In the genomic region with DNA sequence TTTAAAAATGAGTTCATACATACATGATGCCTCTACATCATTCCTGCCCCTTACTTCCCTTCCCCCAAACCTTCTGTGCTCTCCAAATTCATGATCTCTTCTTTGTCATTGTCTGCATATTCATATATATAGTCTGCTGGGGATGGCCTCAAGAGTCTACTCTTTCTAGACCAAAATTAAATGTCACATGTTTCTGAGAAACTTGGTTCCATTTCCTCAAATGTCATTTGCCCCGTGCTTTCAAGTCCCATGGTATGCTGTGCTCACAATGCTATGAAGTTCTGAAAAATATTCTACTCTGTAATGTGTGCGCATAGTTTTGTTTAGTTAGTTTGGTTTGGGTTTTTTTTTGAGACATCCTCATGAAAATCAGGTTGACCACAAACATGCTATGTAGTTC, we compare ENCODE assay signal across 25 mouse cellular contexts.
DNase-seq lines count a peak whose midpoint lies in the region; ATAC-seq and TF ChIP-seq lines count a peak whose summit lies in the region.
"Had no signal": no experiment of that assay in that cellular context is flagged by ENCODE, and none has a peak within 500 bp of the region (broad histone marks: within the 10 kb centered on the region; RNA-seq: fewer than 3 reads in every experiment).

No protein-coding gene starts in this region.

- ATAC-seq in inflammation-experienced regulatory T-cells, adult 6 months = peak; percentile 2
- ATAC-seq: forebrain, embryonic 13.5 days; forebrain, postnatal 0 days had no signal

- H3K9me3 ChIP-seq in CH12.LX (replicated peaks; ENCODE audit: low read length) = no peaks in the 10 kb centered on the region
- H3K9me3 ChIP-seq: embryonic facial prominence, embryonic 13.5 days; embryonic facial prominence, embryonic 15.5 days; forebrain, embryonic 13.5 days; forebrain, embryonic 15.5 days had no signal

- peak overlapping the region; percentile 10; the same call in 1 of the 2 replicates for H3K4me2 ChIP-seq in CH12.LX (ENCODE audit: insufficient read depth, low read depth, poor library complexity, severe bottlenecking)
- H3K4me2 ChIP-seq: embryonic facial prominence, embryonic 13.5 days; embryonic facial prominence, embryonic 15.5 days; forebrain, embryonic 13.5 days; forebrain, embryonic 15.5 days had no signal

- intact Hi-C loops in left cerebral cortex, postnatal 25 days (cut with DNase I) = no loop called here
- intact Hi-C loops in heart, postnatal 10 days (cut with DNase I) = no loop called here

- TF ChIP-seq CTCF in CH12.LX (conservative IDR thresholded peaks at IDR 0.05 in 1 of 2, IDR thresholded peaks at IDR 0.05 in 1 of 2; ENCODE audit: low read depth in 2 of 2, low read length in 2 of 2) = no peak

- H3K27me3 ChIP-seq in CH12.LX (replicated peaks) = no peaks in the 10 kb centered on the region
- H3K27me3 ChIP-seq in splenic B cell, adult 2 months (ENCODE audit: control insufficient read depth, insufficient read depth, low read length, poor library complexity, severe bottlenecking) = no peaks in the 10 kb centered on the region
- H3K27me3 ChIP-seq: embryonic facial prominence, embryonic 13.5 days; embryonic facial prominence, embryonic 15.5 days; forebrain, embryonic 13.5 days; forebrain, embryonic 15.5 days had no signal

- TF ChIP-seq RAD21 in CH12.LX (IDR thresholded peaks at IDR 0.05; ENCODE audit: low read depth, low read length) = no peak; the same call in 1 of the 2 replicates

- TF ChIP-seq POLR2A in CH12.LX (IDR thresholded peaks at IDR 0.05; ENCODE audit: low read depth, low read length) = no peak

- peak overlapping the region; percentile 6; the same call in 1 of the 2 replicates for H3K9ac ChIP-seq in CH12.LX (ENCODE audit: insufficient read depth, low read depth)
- H3K9ac ChIP-seq: embryonic facial prominence, embryonic 13.5 days; embryonic facial prominence, embryonic 15.5 days; forebrain, embryonic 13.5 days; forebrain, embryonic 15.5 days; forebrain, postnatal 0 days had no signal

- no peaks in the 10 kb centered on the region for H3K79me2 ChIP-seq in CH12.LX (replicated peaks; ENCODE audit: control insufficient read depth, extremely low read depth, insufficient read depth, poor library complexity, severe bottlenecking)

- DNase-seq in CD4-positive, CD25-positive, alpha-beta regulatory T cell, adult 2 months (ENCODE audit: low read depth, low spot score) = peak; percentile 55
- peak; percentile 66 for DNase-seq in CH12.LX (ENCODE audit: extremely low read depth)
- DNase-seq in splenic B cell, adult 2 months (ENCODE audit: low read depth, low spot score) = peak; percentile 45
- DNase-seq in left cerebral cortex, postnatal 25 days (ENCODE audit: low spot score in 2 of 2) = no peak
- no peak for DNase-seq in liver
- no peak for DNase-seq in heart, postnatal 10 days
- no peak for DNase-seq in layer of hippocampus, postnatal 14 days (ENCODE audit: low spot score in 2 of 2)
- DNase-seq: adrenal gland, adult 2 months; adrenal gland, postnatal 10 days; adrenal gland, postnatal 25 days; B cell, adult 2 months; cerebellum, adult 11 months; cerebellum, adult 18-20 months; cerebellum, adult 8-10 months; cerebellum, adult 9-11 months; cerebellum, postnatal 14 days; cerebellum, postnatal 36 days; embryo, embryonic 11 days had no signal

- peak; percentile 68 for TF ChIP-seq EP300 in CH12.LX (IDR thresholded peaks at IDR 0.05; ENCODE audit: low read length)

- peak overlapping the region; percentile 63; the same call in 1 of the 2 replicates for H3K27ac ChIP-seq in CH12.LX (ENCODE audit: insufficient read depth, low read depth)
- H3K27ac ChIP-seq: embryonic facial prominence, embryonic 13.5 days; embryonic facial prominence, embryonic 15.5 days; forebrain, embryonic 13.5 days; forebrain, embryonic 15.5 days had no signal

- in situ Hi-C loops in CH12.LX (cut with MboI; ENCODE audit: low pct_ligation_motif_present, low pct_unique_long_range_greater_than_20kb, low sequenced_read_pairs) = no loop called here

- H3K4me1 ChIP-seq in CH12.LX (ENCODE audit: control insufficient read depth in 1 of 2, insufficient read depth in 2 of 2) = peaks cover 12 to 57% of the 10 kb centered on the region in 2 experiments
- H3K4me1 ChIP-seq: embryonic facial prominence, embryonic 13.5 days; forebrain, embryonic 13.5 days; forebrain, embryonic 15.5 days had no signal

- dilution Hi-C loops in CH12.LX (cut with MboI; ENCODE audit: extremely low pct_ligation_motif_present, extremely low pct_unique_long_range_greater_than_20kb, low sequenced_read_pairs) = no loop called here

- H3K4me3 ChIP-seq in CH12.LX (replicated peaks in 1 of 3; ENCODE audit: low read depth in 2 of 3, low read length in 2 of 3, poor library complexity in 1 of 3) = no peak overlapping the region
- H3K4me3 ChIP-seq: embryonic facial prominence, embryonic 13.5 days; embryonic facial prominence, embryonic 15.5 days; erythroblast, embryonic 14.5 days; forebrain, embryonic 13.5 days; forebrain, embryonic 15.5 days had no signal

- H3K36me3 ChIP-seq in CH12.LX (replicated peaks in 1 of 2; ENCODE audit: control insufficient read depth in 1 of 2, insufficient read depth in 1 of 2, low read length in 1 of 2) = no peaks in the 10 kb centered on the region
- H3K36me3 ChIP-seq in splenic B cell, adult 2 months (ENCODE audit: control insufficient read depth, insufficient read depth, low read length, poor library complexity, severe bottlenecking) = no peaks in the 10 kb centered on the region
- H3K36me3 ChIP-seq: embryonic facial prominence, embryonic 13.5 days; embryonic facial prominence, embryonic 15.5 days; forebrain, embryonic 15.5 days had no signal

TF ChIP-seq in CH12.LX, 34 proteins besides CTCF, POLR2A, EP300 and RAD21:
- TF ChIP-seq SIN3A (IDR thresholded peaks at IDR 0.05; ENCODE audit: low read length) (peak; percentile 66; the same call in 1 of the 2 replicates), NELFE (IDR thresholded peaks at IDR 0.05; ENCODE audit: low read depth, low read length) (no peak), JUN (IDR thresholded peaks at IDR 0.05; ENCODE audit: insufficient read depth, low read depth, low read length) (no peak; the same call in 1 of the 2 replicates), CHD1 (IDR thresholded peaks at IDR 0.05; ENCODE audit: low read depth, low read length) (no peak), JUND (conservative IDR thresholded peaks at IDR 0.05; ENCODE audit: low read depth, low read length) (no peak), USF2 (conservative IDR thresholded peaks at IDR 0.05; ENCODE audit: low read depth, low read length) (peak; percentile 8; the same call in 1 of the 2 replicates), MAX (IDR thresholded peaks at IDR 0.05; ENCODE audit: low read length) (peak; percentile 90), CHD2 (IDR thresholded peaks at IDR 0.05; ENCODE audit: low read length) (peak; percentile 39; the same call in 1 of the 2 replicates), ETS1 (conservative IDR thresholded peaks at IDR 0.05; ENCODE audit: low read depth, low read length) (peak; percentile 76), MXI1 (IDR thresholded peaks at IDR 0.05; ENCODE audit: low read depth, low read length) (peak; percentile 44; the same call in 1 of the 2 replicates), TCF12 (IDR thresholded peaks at IDR 0.05; ENCODE audit: low read depth, low read length) (0 out of 2 replicates have a peak, but pooled peaks have one; percentile 49), BHLHE40 (IDR thresholded peaks at IDR 0.05; ENCODE audit: low read depth, low read length) (peak; percentile 80), MYC (IDR thresholded peaks at IDR 0.05; ENCODE audit: low read depth, low read length) (peak; percentile 65), ZNF384 (IDR thresholded peaks at IDR 0.05; ENCODE audit: low read depth, low read length) (peak; percentile 55; the same call in 1 of the 2 replicates), IRF4 (IDR thresholded peaks at IDR 0.05; ENCODE audit: low read depth, low read length) (peak; percentile 76; the same call in 1 of the 2 replicates), ZC3H11A (IDR thresholded peaks at IDR 0.05; ENCODE audit: low read depth, low read length) (no peak), TBP (conservative IDR thresholded peaks at IDR 0.05; ENCODE audit: low read depth, low read length) (no peak; the same call in 1 of the 2 replicates)
TF ChIP-seq in CH12.LX: peak in this region for 11.

Comparison
In these comparisons a context has a peak if more than half of its experiments do, and no peak if none do; other contexts are left out.
1. DNase-seq: peak in CD4-positive, CD25-positive, alpha-beta regulatory T cell, adult 2 months (single experiment), CH12.LX (single experiment) and splenic B cell, adult 2 months (single experiment); none in left cerebral cortex, postnatal 25 days (0 of 2), liver (single experiment), heart, postnatal 10 days (0 of 2) and layer of hippocampus, postnatal 14 days (0 of 2).